Mouse (Mus musculus): ENCODE data around the gene Ankrd13b. TPM values are rescaled to one million over a fixed set of nuclear protein-coding genes. Genes with fewer than 3 reads are reported as not detected.
A peak's percentile ranks its signal among the peaks of the same experiment; 100 is the strongest.

Ankrd13b gene
- polyA plus RNA-seq, 1 experiment from 2014 or later: 10.4 TPM

GRCm38 (mm10) chr11:77455770-77456510 is 33.5 kb downstream of the Ankrd13b start:
- H3K27me3 ChIP-seq: 0 out of 2 replicates have a peak, but pooled peaks cover 2% of the 10 kb centered on the region
- WGBS: 78% methylated on average over 9 of the region's 9 CpGs
- H3K36me3 ChIP-seq: peaks cover 16% of the 10 kb centered on the region
- H3K27ac ChIP-seq (replicated peaks): no peak overlapping the region
- ATAC-seq (ENCODE audit: insufficient number of reproducible peaks, low FRiP score, low TSS enrichment, low read depth): no peak
- H3K4me3 ChIP-seq (replicated peaks): no peak overlapping the region
- H3K4me1 ChIP-seq: no peaks in the 10 kb centered on the region
- no peaks in the 10 kb centered on the region for H3K9me3 ChIP-seq (replicated peaks)
- H3K4me2 ChIP-seq (replicated peaks): no peak overlapping the region
- no peak overlapping the region for H3K9ac ChIP-seq

- Histone ChIP-seq H3K27ac (replicated peaks) (no peak overlapping the region), H3K9me3 (replicated peaks) (no peaks in the 10 kb centered on the region), H3K27me3 (no peaks in the 10 kb centered on the region), H3K9ac (no peak overlapping the region), H3K36me3 (peaks cover 28% of the 10 kb centered on the region), H3K4me1 (no peaks in the 10 kb centered on the region), H3K4me2 (replicated peaks) (no peak overlapping the region), H3K4me3 (replicated peaks) (no peak overlapping the region)
- 90% methylated on average over 2 of the region's 2 CpGs for WGBS
- ATAC-seq (ENCODE audit: insufficient number of reproducible peaks, low FRiP score, low TSS enrichment, low read depth): no peak
Observed at GRCm38 (mm10) chr11:77453388-77453787, 36.1 kb downstream of the Ankrd13b start.

DNA sequence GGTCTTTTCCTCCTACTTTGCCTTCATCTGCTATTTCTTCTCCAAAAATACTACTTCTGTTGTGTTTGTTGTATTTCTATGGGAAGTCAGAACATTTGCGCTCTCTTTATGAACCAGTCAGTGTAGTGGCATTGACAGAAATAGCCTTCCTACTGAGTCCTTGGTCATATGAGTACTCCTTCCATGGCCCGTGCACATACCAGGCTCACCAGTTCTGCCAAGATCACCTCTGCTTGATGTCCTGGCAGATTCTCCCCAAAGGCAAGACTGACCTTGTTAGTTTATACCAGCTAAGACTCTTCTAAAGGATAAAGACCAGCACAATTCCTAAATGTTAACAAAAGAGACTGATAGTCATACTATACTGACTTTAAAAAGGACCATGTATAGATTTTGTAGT is 37.8 kb downstream of the Ankrd13b start:
- H3K4me1 ChIP-seq: no peaks in the 10 kb centered on the region
- ATAC-seq (ENCODE audit: insufficient number of reproducible peaks, low FRiP score, low TSS enrichment, low read depth): no peak
- H3K27ac ChIP-seq (replicated peaks): no peak overlapping the region
- no peak overlapping the region for H3K4me2 ChIP-seq (replicated peaks)
- H3K27me3 ChIP-seq: no peaks in the 10 kb centered on the region
- H3K9me3 ChIP-seq (replicated peaks): no peaks in the 10 kb centered on the region
- H3K36me3 ChIP-seq: peaks cover 31% of the 10 kb centered on the region
- H3K9ac ChIP-seq: no peak overlapping the region
- WGBS: 88% methylated on average over 2 of the region's 2 CpGs
- H3K4me3 ChIP-seq (replicated peaks): no peak overlapping the region

DNA sequence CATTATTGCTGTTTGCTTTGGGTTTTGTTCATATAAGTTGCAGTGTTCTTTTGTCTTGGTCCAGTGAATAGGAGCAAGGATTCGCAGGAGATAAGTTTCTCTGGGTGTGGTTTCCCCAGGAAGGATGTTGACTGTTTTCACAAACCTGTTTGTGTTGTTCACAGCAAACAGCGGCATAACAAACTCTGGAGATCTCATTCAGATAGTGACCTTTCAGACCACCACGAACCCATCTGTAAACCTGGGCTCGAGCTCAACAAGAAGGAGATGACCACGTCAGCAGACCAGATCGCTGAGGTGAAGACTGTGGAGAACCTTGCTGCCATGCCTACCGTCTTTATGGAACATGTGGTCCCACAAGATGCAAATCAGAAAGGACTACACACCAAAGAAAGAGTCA is 40.3 kb downstream of the Ankrd13b start:
- 92% methylated on average over 7 of the region's 7 CpGs for WGBS
- no peak for ATAC-seq (ENCODE audit: insufficient number of reproducible peaks, low FRiP score, low TSS enrichment, low read depth)
- Histone ChIP-seq H3K36me3 (peaks cover 26% of the 10 kb centered on the region), H3K27ac (replicated peaks) (no peak overlapping the region), H3K27me3 (no peaks in the 10 kb centered on the region), H3K9ac (no peak overlapping the region), H3K4me2 (replicated peaks) (no peak overlapping the region), H3K4me3 (replicated peaks) (no peak overlapping the region), H3K9me3 (replicated peaks) (no peaks in the 10 kb centered on the region), H3K4me1 (no peaks in the 10 kb centered on the region)

DNA sequence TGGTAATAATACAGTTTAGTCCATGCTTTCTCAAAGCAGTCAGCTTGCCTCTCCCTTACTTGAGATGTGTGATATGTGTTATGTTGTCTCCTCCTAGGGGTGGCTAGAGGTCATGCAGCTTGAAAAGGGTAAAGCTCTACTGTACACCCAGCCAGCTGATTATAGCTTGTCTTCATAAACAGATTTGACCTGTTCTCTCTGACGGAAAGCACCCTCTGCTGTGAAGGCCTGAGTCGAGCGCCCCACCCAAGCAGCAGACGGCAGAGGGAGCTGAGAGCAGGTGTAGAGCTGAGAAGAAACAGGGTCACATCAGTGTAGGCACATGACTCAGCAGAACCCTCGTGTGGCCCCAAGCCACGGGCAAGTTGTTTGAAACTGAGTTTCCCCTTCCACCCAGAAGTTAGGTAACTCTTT is 42.8 kb downstream of the Ankrd13b start:
- H3K9ac ChIP-seq: no peak overlapping the region
- peak; percentile 67; the same call in 1 of the 2 replicates for ATAC-seq (ENCODE audit: insufficient number of reproducible peaks, low FRiP score, low TSS enrichment, low read depth)
- no peak overlapping the region for H3K27ac ChIP-seq (replicated peaks)
- no peaks in the 10 kb centered on the region for H3K9me3 ChIP-seq (replicated peaks)
- H3K27me3 ChIP-seq: no peaks in the 10 kb centered on the region
- 39% methylated on average over 6 of the region's 6 CpGs for WGBS
- no peak overlapping the region for H3K4me3 ChIP-seq (replicated peaks)
- 0 out of 2 replicates have a peak, but pooled peaks cover 14% of the 10 kb centered on the region for H3K36me3 ChIP-seq
- 0 out of 2 replicates have a peak, but pooled peaks cover 9% of the 10 kb centered on the region for H3K4me1 ChIP-seq
- H3K4me2 ChIP-seq (replicated peaks): no peak overlapping the region

- H3K9ac ChIP-seq: no peak overlapping the region
- H3K27ac ChIP-seq (replicated peaks): no peak overlapping the region
- no peaks in the 10 kb centered on the region for H3K27me3 ChIP-seq
- H3K9me3 ChIP-seq (replicated peaks): no peaks in the 10 kb centered on the region
- H3K4me1 ChIP-seq: 0 out of 2 replicates have a peak, but pooled peaks cover 9% of the 10 kb centered on the region
- ATAC-seq (ENCODE audit: insufficient number of reproducible peaks, low FRiP score, low TSS enrichment, low read depth): no peak
- H3K36me3 ChIP-seq: 0 out of 2 replicates have a peak, but pooled peaks cover 13% of the 10 kb centered on the region
- WGBS: 73% methylated on average over 2 of the region's 2 CpGs
- no peak overlapping the region for H3K4me3 ChIP-seq (replicated peaks)
- H3K4me2 ChIP-seq (replicated peaks): no peak overlapping the region
Observed at GRCm38 (mm10) chr11:77444939-77445338, 44.5 kb downstream of the Ankrd13b start.

GRCm38 (mm10) chr11:77442186-77443170 is 47.0 kb downstream of the Ankrd13b start:
- no peaks in the 10 kb centered on the region for H3K27me3 ChIP-seq
- H3K4me1 ChIP-seq: 0 out of 2 replicates have a peak, but pooled peaks cover 9% of the 10 kb centered on the region
- H3K27ac ChIP-seq (replicated peaks): peak overlapping the region; percentile 49; the same call in 1 of the 2 replicates
- peaks cover 9% of the 10 kb centered on the region; the same call in 1 of the 2 replicates for H3K36me3 ChIP-seq
- no peak overlapping the region for H3K4me3 ChIP-seq (replicated peaks)
- H3K4me2 ChIP-seq (replicated peaks): no peak overlapping the region
- H3K9me3 ChIP-seq (replicated peaks): no peaks in the 10 kb centered on the region
- ATAC-seq (ENCODE audit: insufficient number of reproducible peaks, low FRiP score, low TSS enrichment, low read depth): 0 out of 2 replicates have a peak, but pooled peaks have one; percentile 15
- WGBS: 54% methylated on average over 7 of the region's 7 CpGs
- H3K9ac ChIP-seq: no peak overlapping the region

GRCm38 (mm10) chr11:77441020-77441419 is 48.5 kb downstream of the Ankrd13b start:
- 63% methylated on average over 8 of the region's 8 CpGs for WGBS

DNA sequence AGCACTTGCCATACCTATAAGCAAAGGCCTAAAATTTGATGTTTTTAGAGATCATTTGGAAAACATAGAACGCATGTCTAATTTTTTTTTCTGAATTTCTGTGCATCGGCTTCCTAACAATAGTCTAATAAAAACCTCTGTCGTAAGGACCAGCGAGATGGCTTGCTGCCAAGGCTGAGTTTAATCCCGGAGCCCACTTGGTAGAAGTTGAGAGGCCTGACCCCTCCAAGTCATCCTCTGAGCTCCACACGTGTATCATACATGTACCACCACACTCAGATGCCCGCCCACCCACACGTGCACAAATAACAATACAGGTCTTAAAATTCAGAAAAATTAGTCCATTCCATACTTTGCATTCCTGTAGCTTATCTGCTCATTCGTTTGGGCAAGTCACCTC is 49.4 kb downstream of the Ankrd13b start:
- Histone ChIP-seq H3K9me3 (replicated peaks) (no peaks in the 10 kb centered on the region), H3K27me3 (no peaks in the 10 kb centered on the region), H3K27ac (replicated peaks) (no peak overlapping the region), H3K36me3 (peaks cover 6% of the 10 kb centered on the region; the same call in 1 of the 2 replicates), H3K4me2 (replicated peaks) (no peak overlapping the region), H3K4me1 (0 out of 2 replicates have a peak, but pooled peaks cover 9% of the 10 kb centered on the region), H3K9ac (no peak overlapping the region), H3K4me3 (replicated peaks) (no peak overlapping the region)
- ATAC-seq (ENCODE audit: insufficient number of reproducible peaks, low FRiP score, low TSS enrichment, low read depth): no peak
- WGBS: 78% methylated on average over 9 of the region's 9 CpGs

More at GRCm38 (mm10) chr11:77441020-77441419, 48.5 kb downstream of the Ankrd13b start:
- 0 out of 2 replicates have a peak overlapping the region, but pooled peaks have one; percentile 23 for H3K27ac ChIP-seq (replicated peaks)
- no peak overlapping the region for H3K9ac ChIP-seq
- no peak overlapping the region for H3K4me3 ChIP-seq (replicated peaks)
- 0 out of 2 replicates have a peak, but pooled peaks cover 9% of the 10 kb centered on the region for H3K4me1 ChIP-seq
- ATAC-seq (ENCODE audit: insufficient number of reproducible peaks, low FRiP score, low TSS enrichment, low read depth): no peak
- peaks cover 6% of the 10 kb centered on the region; the same call in 1 of the 2 replicates for H3K36me3 ChIP-seq
- H3K27me3 ChIP-seq: no peaks in the 10 kb centered on the region
- H3K4me2 ChIP-seq (replicated peaks): no peak overlapping the region
- no peaks in the 10 kb centered on the region for H3K9me3 ChIP-seq (replicated peaks)

GRCm38 (mm10) chr11:77437026-77437425 is 52.5 kb downstream of the Ankrd13b start:
- no peak overlapping the region for H3K4me2 ChIP-seq (replicated peaks)
- 88% methylated on average over 2 of the region's 2 CpGs for WGBS
- ATAC-seq (ENCODE audit: insufficient number of reproducible peaks, low FRiP score, low TSS enrichment, low read depth): no peak

DNA sequence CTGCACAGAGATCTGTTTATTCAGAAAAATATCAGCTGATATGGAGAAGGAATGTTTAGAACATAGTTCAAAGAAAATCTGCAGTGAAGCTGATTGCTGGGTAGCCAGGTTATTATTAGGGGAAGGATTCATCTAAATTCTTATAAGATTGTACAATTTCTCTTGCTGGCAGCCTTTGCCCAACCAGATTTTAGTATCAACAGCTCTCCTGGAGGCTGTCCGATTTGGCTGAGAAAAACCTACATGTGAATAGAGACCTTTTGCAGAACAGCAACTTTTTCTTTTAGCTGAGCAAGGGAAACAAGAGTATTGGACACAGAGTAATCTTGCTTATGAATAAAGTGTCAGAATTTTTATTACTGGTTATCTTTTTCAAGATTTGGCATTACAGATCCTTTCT is 61.0 kb downstream of the Ankrd13b start:
- no peak for ATAC-seq (ENCODE audit: insufficient number of reproducible peaks, low FRiP score, low TSS enrichment, low read depth)
- no peak overlapping the region for H3K27ac ChIP-seq (replicated peaks)
- H3K4me1 ChIP-seq: no peaks in the 10 kb centered on the region
- H3K27me3 ChIP-seq: no peaks in the 10 kb centered on the region
- H3K9me3 ChIP-seq (replicated peaks): no peaks in the 10 kb centered on the region
- WGBS: 75% methylated on average over 1 of the region's 1 CpGs
- H3K4me3 ChIP-seq (replicated peaks): no peak overlapping the region
- no peak overlapping the region for H3K9ac ChIP-seq
- peaks cover 11% of the 10 kb centered on the region for H3K36me3 ChIP-seq
- H3K4me2 ChIP-seq (replicated peaks): no peak overlapping the region

More at GRCm38 (mm10) chr11:77437026-77437425, 52.5 kb downstream of the Ankrd13b start:
- Histone ChIP-seq H3K9ac (no peak overlapping the region), H3K27ac (replicated peaks) (no peak overlapping the region), H3K4me3 (replicated peaks) (no peak overlapping the region), H3K9me3 (replicated peaks) (no peaks in the 10 kb centered on the region), H3K4me1 (0 out of 2 replicates have a peak, but pooled peaks cover 4% of the 10 kb centered on the region), H3K27me3 (no peaks in the 10 kb centered on the region), H3K36me3 (peaks cover 6% of the 10 kb centered on the region; the same call in 1 of the 2 replicates)

Measured in embryonic facial prominence, embryonic 15.5 days (tissue).